Mouse (Mus musculus) heart, adult 18-20 months (tissue): ENCODE measurements around the gene Pdlim4. TPM values are rescaled to one million over a fixed set of nuclear protein-coding genes. Genes with fewer than 3 reads are reported as not detected.
"Not testable (repeated sequence)": the region's sequence is repeated elsewhere in the genome, so short reads cannot be mapped to it uniquely, and the experiment has no call there.

Experiments
- DNase-seq, 2 experiments: peaks; one replicate each; pipeline ENCODE4 v3.0.0; 2021 to 2022; ENCODE audit warnings: mixed read lengths in 1 of 2
- total RNA-seq, 2 experiments: library from RNA; stranded (reverse); gene quantifications; 2 replicates each; pipeline ENCODE4 v1.2.3; 2021

Gene Pdlim4
- total RNA-seq, 2 experiments from 2014 or later: 30.2 to 31.9 TPM

- no peak for DNase-seq
Observed at GRCm38 (mm10) chr11:54017596-54017995, 51.2 kb downstream of the Pdlim4 start.

- no peak for DNase-seq
Observed at GRCm38 (mm10) chr11:54016051-54016450, 52.8 kb downstream of the Pdlim4 start.

- DNase-seq: no peak
Observed at GRCm38 (mm10) chr11:54012961-54013360, 55.9 kb downstream of the Pdlim4 start.

- DNase-seq: no peak
Observed at GRCm38 (mm10) chr11:54011255-54011654, 57.6 kb downstream of the Pdlim4 start.

GRCm38 (mm10) chr11:54008416-54008920 lies 60.3 kb downstream of the Pdlim4 start:
- peak; percentile 49 to 75 for DNase-seq

GRCm38 (mm10) chr11:54007717-54008116 lies 61.1 kb downstream of the Pdlim4 start:
- no peak for DNase-seq

- DNase-seq: peak; percentile 79 to 84
Observed at GRCm38 (mm10) chr11:54006901-54007300, 61.9 kb downstream of the Pdlim4 start.

- DNase-seq: not testable (repeated sequence)
Observed at GRCm38 (mm10) chr11:54006362-54006761, 62.5 kb downstream of the Pdlim4 start.

Other genes with a start within 250 kb of the Pdlim4 start
- gene Gm12216, start 209.8 kb downstream of the Pdlim4 start, total RNA-seq: 1 to 10 TPM; 2.5 to 2.6 TPM
- gene Slc22a5, start 177.4 kb downstream of the Pdlim4 start, total RNA-seq: 10 to 100 TPM; 18.8 to 22.7 TPM
- gene Slc22a21, start 88.7 kb downstream of the Pdlim4 start, total RNA-seq: 1 to 10 TPM; 1.0 to 1.7 TPM
- 1 to 10 TPM; 4.6 to 5.8 TPM for gene Slc22a4, start 40.9 kb downstream of the Pdlim4 start, total RNA-seq
- 10 to 100 TPM; 55.4 to 77.7 TPM for gene P4ha2, start 31.1 kb upstream of the Pdlim4 start, total RNA-seq
- gene Csf2, start 180.7 kb upstream of the Pdlim4 start, total RNA-seq: not detected
- not detected for gene Il3, start 198.3 kb upstream of the Pdlim4 start, total RNA-seq
- gene Acsl6, start 234.8 kb upstream of the Pdlim4 start, total RNA-seq: 10 to 100 TPM; 11.1 to 14.8 TPM